Mouse (Mus musculus): ENCODE measurements around the gene Uggt1.

- TF ChIP-seq CTCF (IDR thresholded peaks at IDR 0.05; ENCODE audit: extremely low read depth, insufficient read depth, insufficient read length, insufficient replicate concordance) (no peak), POLR2A (IDR thresholded peaks at IDR 0.05; ENCODE audit: low read depth, low read length) (no peak)
Observed at GRCm38 (mm10) chr1:36100371-36100770, 144.1 kb downstream of the Uggt1 start.
